Mouse (Mus musculus) embryonic facial prominence, embryonic 12.5 days (tissue): ENCODE data around the gene Sorcs3. TPM values are rescaled to one million over a fixed set of nuclear protein-coding genes. Genes with fewer than 3 reads are reported as not detected.

Source experiments
- ATAC-seq: fragments of 200-750 bp; cut with Nextera tagmentation; 2 replicates; pipeline ENCODE4 v1.8.0; 2017; ENCODE audit not compliant: insufficient number of reproducible peaks, insufficient read depth, low FRiP score, low TSS enrichment
- H3K27ac ChIP-seq: fragments of 300-500 bp; sonication (generic); 2 replicates; pipeline ENCODE4 v1.5.1; 2016; ENCODE audit warnings: mild to moderate bottlenecking
- H3K27me3 ChIP-seq: fragments of 300-500 bp; sonication (generic); 2 replicates; pipeline ENCODE4 v1.6.1; 2016; ENCODE audit warnings: mild to moderate bottlenecking, moderate library complexity
- H3K36me3 ChIP-seq: fragments of 300-500 bp; sonication (generic); 2 replicates; pipeline ENCODE4 v1.6.1; 2016; ENCODE audit warnings: mild to moderate bottlenecking
- H3K4me1 ChIP-seq: fragments of 300-500 bp; sonication (generic); 2 replicates; pipeline ENCODE4 v1.6.1; 2016
- H3K4me2 ChIP-seq: fragments of 300-500 bp; sonication (generic); replicated peaks from 2 replicates; pipeline ENCODE4 v1.6.1; 2016; ENCODE audit warnings: mild to moderate bottlenecking, moderate library complexity
- H3K4me3 ChIP-seq: fragments of 300-500 bp; sonication (generic); 2 replicates; pipeline ENCODE4 v1.5.1; 2016; ENCODE audit warnings: mild to moderate bottlenecking
- H3K9ac ChIP-seq: fragments of 300-500 bp; sonication (generic); 2 replicates; pipeline ENCODE4 v1.6.1; 2016; ENCODE audit warnings: mild to moderate bottlenecking, moderate library complexity
- H3K9me3 ChIP-seq: fragments of 300-500 bp; sonication (generic); 2 replicates; pipeline ENCODE4 v1.6.1; 2016; ENCODE audit warnings: mild to moderate bottlenecking, moderate library complexity
- WGBS: fragments of 180-500 bp; shearing (Covaris S2); methylation state at CpG from one replicate; pipeline ENCODE4 v1.1.7; 2016; 5-methylcytosine and 5-hydroxymethylcytosine counted together
- polyA plus RNA-seq: library from polyadenylated mRNA; unstranded; fragments of >200 nt; fragmentation: Nextera tagmentation; extraction: Ambion mirVana; gene quantifications from 2 replicates; pipeline ENCODE4 v1.2.1, GENCODE M21; 2016

Sorcs3 gene
- polyA plus RNA-seq, 1 experiment from 2014 or later, result 1.9 TPM

DNA sequence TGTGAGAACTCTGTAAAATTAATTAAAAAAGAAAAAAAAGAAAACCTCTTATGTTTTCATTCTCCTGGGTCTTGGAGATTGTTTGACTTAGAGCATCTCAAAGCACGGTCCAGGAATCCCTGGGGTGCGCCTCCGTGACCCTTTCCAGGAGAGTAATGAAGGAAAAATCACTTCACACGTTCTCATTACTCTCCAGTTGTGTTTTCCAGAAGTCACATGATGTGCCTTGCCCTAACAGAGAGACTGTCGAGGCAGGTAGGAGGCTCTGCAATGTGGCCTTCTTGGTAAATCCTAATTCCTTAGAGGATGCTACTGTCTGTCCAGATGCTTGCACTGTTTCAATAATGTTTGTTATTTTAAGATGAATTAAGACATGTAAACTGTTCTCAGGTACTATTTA lies 266.1 kb downstream of the Sorcs3 start:
- H3K9me3 ChIP-seq, result no peaks in the 10 kb centered on the region
- ATAC-seq, result no peak
- H3K4me3 ChIP-seq, result no peak overlapping the region
- 0 out of 2 replicates have a peak, but pooled peaks cover 5% of the 10 kb centered on the region for H3K4me1 ChIP-seq
- no peak overlapping the region for H3K4me2 ChIP-seq
- 37% methylated on average over 5 of the region's 5 CpGs for WGBS
- H3K27me3 ChIP-seq, result no peaks in the 10 kb centered on the region
- no peak overlapping the region for H3K9ac ChIP-seq
- no peak overlapping the region for H3K27ac ChIP-seq
- no peaks in the 10 kb centered on the region for H3K36me3 ChIP-seq

DNA sequence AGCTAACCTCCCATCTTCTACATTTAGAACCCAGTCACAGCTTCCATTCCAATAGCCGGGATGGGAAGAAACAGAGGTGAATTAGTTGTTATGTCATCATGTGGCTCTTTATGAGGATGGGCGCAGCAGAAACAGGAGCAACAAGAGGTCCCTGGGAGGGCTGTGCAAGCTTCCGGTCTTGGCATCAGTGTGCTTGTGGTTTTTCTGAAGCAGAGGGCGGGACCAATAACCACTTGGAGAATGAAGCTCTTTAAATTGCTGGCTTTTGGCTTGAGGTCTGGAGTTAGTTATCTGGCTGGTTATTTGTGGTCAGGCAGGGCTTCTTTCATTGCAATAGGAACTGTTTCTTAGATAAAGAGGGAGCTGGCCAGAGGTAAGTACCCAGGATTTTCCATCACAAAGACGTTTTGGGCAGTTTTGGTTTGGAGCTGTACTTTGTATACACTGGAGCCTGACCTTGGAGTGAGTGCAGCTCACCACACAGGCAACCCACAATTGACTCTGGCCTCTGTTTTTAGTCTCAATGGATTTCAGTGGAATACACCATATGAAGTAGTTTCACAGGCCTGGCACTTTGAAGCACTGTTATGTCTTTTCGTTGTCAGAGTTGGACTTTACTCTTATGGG lies 270.1 kb downstream of the Sorcs3 start:
- 61% methylated on average over 6 of the region's 6 CpGs for WGBS
- H3K4me2 ChIP-seq, result no peak overlapping the region
- no peak for ATAC-seq

DNA sequence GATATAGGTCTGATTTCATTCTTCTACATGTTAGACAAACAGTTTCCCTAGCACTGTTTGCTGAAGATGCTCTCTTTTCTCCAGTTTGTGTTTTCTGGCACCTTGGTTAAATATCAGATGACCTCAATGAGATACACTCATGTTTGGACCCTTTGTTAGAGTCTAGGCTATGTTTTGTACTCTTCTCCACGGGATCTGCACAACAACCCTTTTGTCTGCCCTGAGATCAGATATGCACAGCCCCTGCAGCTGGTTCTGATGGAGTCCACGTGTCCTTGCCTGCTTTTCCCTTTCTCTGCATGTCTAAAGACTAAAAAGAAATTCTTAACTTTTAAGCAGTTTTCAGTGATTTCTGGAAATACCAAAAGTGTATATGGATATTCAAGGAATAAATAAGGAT lies 273.0 kb downstream of the Sorcs3 start:
- WGBS, result 13% methylated on average over 2 of the region's 2 CpGs
- H3K27ac ChIP-seq, result no peak overlapping the region
- no peak for ATAC-seq

More for the DNA sequence above, 270.1 kb downstream of the Sorcs3 start:
- H3K9me3 ChIP-seq, result no peaks in the 10 kb centered on the region
- no peak overlapping the region for H3K9ac ChIP-seq
- H3K36me3 ChIP-seq, result no peaks in the 10 kb centered on the region
- no peak overlapping the region for H3K27ac ChIP-seq
- H3K27me3 ChIP-seq, result no peaks in the 10 kb centered on the region
- no peak overlapping the region for H3K4me3 ChIP-seq
- H3K4me1 ChIP-seq, result 0 out of 2 replicates have a peak, but pooled peaks cover 5% of the 10 kb centered on the region

DNA sequence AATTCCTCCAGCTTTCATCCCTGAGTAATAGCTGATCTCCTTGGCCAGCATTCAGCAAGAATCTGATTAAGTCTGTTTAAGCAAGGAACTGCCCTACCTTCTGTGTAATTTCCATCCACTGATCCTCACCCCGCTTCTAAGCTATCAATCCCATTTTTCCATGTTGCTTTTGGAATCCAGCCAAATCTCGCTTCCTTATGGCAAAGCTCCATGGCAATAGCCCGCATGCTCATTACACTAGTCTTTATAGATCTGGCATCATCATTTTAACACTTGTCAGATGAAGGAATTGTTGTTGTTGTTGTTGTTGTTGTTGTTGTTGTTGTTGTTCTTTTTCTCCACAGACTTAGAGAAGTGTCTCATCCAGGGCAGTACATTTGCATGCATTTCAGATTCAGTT lies 277.1 kb downstream of the Sorcs3 start:
- no peak overlapping the region for H3K9ac ChIP-seq
- ATAC-seq, result no peak
- no peaks in the 10 kb centered on the region for H3K36me3 ChIP-seq
- no peak overlapping the region for H3K4me3 ChIP-seq
- H3K4me1 ChIP-seq, result no peaks in the 10 kb centered on the region
- H3K27me3 ChIP-seq, result no peaks in the 10 kb centered on the region
- H3K4me2 ChIP-seq, result no peak overlapping the region
- H3K27ac ChIP-seq, result no peak overlapping the region
- no peaks in the 10 kb centered on the region for H3K9me3 ChIP-seq
- 58% methylated on average over 3 of the region's 3 CpGs for WGBS

More for the DNA sequence above, 273.0 kb downstream of the Sorcs3 start:
- H3K4me2 ChIP-seq, result no peak overlapping the region
- no peaks in the 10 kb centered on the region for H3K36me3 ChIP-seq
- H3K27me3 ChIP-seq, result no peaks in the 10 kb centered on the region
- no peaks in the 10 kb centered on the region for H3K9me3 ChIP-seq
- no peak overlapping the region for H3K9ac ChIP-seq
- 0 out of 2 replicates have a peak, but pooled peaks cover 5% of the 10 kb centered on the region for H3K4me1 ChIP-seq
- H3K4me3 ChIP-seq, result no peak overlapping the region

DNA sequence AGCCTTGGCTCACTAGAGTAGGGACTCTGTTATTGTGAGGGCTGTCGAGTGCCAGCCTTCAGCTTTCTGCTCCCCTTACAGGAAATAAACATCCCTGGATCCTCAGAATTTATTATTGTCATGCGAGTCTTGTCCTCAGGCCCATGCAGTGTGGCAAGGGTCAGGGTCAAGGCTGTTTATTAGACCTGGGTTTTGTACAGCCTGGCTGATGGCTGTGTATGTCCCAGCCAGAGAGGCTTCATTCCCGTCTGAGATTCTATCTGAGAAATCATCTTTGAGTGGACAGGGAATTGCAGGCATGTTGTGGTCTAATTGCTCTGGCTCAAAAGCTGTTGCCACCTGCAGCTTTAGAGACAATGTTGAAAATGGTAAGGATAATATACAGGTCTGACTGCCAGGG lies 285.3 kb downstream of the Sorcs3 start:
- WGBS, result 62% methylated on average over 3 of the region's 3 CpGs
- no peaks in the 10 kb centered on the region for H3K9me3 ChIP-seq
- ATAC-seq, result no peak

DNA sequence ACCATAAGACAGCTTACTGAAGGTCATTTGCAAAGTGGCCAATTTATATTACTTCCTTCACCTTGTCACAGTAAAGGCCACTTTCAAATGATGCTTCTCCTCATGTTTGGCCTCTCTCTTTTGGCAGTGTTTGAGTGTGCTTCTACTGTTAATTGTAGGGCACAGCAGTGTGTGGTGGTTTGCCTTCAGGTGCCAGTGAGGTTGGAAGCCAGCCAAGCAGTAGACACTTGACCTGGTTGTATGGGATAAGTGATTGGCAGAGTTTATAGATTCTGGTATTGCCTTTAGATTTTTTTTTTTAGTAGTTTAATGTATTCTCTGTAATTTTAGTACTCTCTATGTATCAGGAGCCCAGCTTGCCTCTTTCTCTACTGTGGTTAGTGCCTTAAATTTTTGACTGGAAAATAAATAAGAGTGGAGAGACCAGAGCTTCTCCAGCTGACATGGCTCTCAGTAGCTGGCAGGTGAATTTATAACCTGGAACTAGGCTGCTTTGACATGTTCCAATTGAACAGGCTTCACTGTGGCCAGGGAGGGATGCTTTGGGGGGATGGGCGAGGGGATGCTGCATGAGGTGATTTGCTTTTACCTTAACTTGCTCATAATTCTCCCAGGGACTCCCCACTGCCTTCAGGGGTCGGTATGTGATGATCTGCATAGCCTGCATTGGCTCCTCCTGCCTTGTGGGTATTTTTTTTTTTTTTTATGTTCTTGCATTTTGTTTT lies 298.2 kb downstream of the Sorcs3 start:
- Histone ChIP-seq H3K27me3 (no peaks in the 10 kb centered on the region), H3K4me2 (no peak overlapping the region), H3K9me3 (no peaks in the 10 kb centered on the region), H3K27ac (no peak overlapping the region), H3K4me1 (no peaks in the 10 kb centered on the region), H3K4me3 (no peak overlapping the region), H3K36me3 (no peaks in the 10 kb centered on the region), H3K9ac (no peak overlapping the region)
- no peak for ATAC-seq
- WGBS, result 62% methylated on average over 2 of the region's 2 CpGs

More for the DNA sequence above, 285.3 kb downstream of the Sorcs3 start:
- Histone ChIP-seq H3K4me2 (no peak overlapping the region), H3K27ac (no peak overlapping the region), H3K27me3 (no peaks in the 10 kb centered on the region), H3K9ac (no peak overlapping the region), H3K4me3 (no peak overlapping the region), H3K36me3 (no peaks in the 10 kb centered on the region), H3K4me1 (no peaks in the 10 kb centered on the region)

DNA sequence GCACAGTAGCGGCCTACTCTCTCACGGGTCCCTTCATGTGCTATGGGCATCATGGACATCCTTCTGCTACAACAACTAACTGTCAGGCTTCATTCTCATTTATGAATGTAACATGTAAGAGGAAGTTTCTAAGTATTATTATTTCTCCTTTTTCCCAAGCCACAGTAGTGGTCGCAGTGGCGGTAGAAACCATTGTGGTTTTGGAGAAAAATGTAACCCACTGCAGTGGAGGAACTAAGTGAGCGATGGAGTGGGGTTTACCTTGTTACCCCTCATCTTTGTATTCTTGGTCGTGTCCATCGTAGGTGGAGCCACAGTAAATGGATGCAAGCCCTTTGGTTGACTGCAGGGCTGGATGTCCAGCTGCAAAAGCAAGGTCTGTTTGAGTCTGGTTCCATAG lies 318.0 kb downstream of the Sorcs3 start:
- Histone ChIP-seq H3K9me3 (no peaks in the 10 kb centered on the region), H3K27me3 (no peaks in the 10 kb centered on the region), H3K4me1 (no peaks in the 10 kb centered on the region), H3K36me3 (no peaks in the 10 kb centered on the region), H3K27ac (no peak overlapping the region), H3K9ac (no peak overlapping the region), H3K4me3 (no peak overlapping the region), H3K4me2 (no peak overlapping the region)
- no peak for ATAC-seq
- 89% methylated on average over 7 of the region's 7 CpGs for WGBS

DNA sequence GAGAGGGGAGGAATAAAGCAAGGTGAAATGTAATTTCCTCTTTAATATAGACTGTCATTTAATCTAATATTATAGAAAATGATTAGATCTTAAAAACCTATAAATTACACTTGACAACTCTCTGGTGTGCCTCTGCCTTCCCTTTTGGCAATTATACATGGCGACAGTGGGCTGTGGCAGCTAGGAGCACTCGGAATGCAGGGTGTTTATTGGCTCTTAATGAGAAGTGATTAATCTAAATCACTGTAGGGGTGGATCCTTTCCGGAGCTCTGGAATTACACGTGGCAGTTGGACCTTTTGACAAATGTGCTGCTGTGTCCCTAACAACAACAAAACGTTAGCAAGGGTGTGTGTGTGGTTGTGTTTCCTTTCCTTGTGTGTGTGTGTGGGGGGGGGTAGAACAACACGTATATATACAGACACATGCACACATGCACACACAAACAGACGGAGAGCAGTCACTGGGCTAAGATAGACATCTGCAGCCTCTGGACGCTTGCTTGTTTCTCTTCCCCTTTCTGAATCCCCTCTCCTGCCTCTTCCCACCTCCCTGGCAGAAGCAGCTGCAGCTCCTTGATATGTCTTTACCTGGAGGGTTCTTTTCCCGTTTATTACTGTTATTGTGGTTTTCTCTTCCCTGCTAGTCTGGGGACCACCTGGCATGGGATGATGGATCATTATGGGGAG lies 318.8 kb downstream of the Sorcs3 start:
- no peak for ATAC-seq

DNA sequence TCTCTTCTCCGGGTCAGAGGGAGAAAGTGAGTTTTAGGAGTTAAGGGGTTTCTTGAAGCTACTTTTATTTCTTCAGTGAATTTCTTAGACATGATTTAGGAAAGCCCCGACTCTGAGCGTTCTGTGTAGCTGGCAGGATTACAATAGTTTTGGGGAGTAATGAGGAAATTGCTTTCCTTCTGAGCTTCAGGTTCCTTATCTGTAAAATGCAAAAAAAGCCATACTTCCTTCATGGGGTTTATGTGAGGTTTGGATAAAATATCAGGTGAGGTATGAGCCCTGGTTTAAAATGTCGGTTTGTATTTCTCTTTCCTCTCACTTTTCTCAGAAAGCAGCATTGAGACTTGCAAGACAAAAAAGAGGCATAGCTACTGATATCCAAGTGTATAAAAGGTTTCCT lies 327.8 kb downstream of the Sorcs3 start:
- H3K4me2 ChIP-seq, result no peak overlapping the region
- H3K27ac ChIP-seq, result no peak overlapping the region
- no peaks in the 10 kb centered on the region for H3K9me3 ChIP-seq
- H3K4me1 ChIP-seq, result no peaks in the 10 kb centered on the region
- ATAC-seq, result no peak
- no peak overlapping the region for H3K9ac ChIP-seq
- WGBS, result 87% methylated on average over 4 of the region's 4 CpGs
- no peak overlapping the region for H3K4me3 ChIP-seq
- H3K27me3 ChIP-seq, result no peaks in the 10 kb centered on the region
- no peaks in the 10 kb centered on the region for H3K36me3 ChIP-seq

More for the DNA sequence above, 318.8 kb downstream of the Sorcs3 start:
- Histone ChIP-seq H3K4me2 (no peak overlapping the region), H3K27me3 (no peaks in the 10 kb centered on the region), H3K9ac (no peak overlapping the region), H3K36me3 (no peaks in the 10 kb centered on the region), H3K27ac (no peak overlapping the region), H3K9me3 (no peaks in the 10 kb centered on the region), H3K4me1 (no peaks in the 10 kb centered on the region), H3K4me3 (no peak overlapping the region)
- WGBS, result 59% methylated on average over 9 of the region's 9 CpGs

DNA sequence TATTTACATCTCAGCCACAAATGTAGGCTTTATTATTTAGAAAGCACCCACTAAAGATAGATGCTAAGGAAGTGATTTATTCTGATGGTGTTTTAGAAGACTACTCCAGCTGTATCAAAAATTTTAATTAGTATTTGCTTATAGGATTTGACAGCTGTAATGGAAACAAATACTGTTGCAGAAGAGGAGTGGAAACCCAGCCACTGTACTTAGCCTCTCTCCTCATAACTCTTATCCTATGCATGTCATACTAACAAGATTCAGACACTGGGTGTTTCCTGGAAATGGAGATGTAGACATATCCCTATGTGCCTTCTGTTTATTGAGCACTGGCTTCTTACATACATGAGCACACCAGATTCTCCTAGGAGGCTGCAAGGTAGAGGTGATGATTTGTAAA lies 338.5 kb downstream of the Sorcs3 start:
- H3K9me3 ChIP-seq, result no peaks in the 10 kb centered on the region
- no peaks in the 10 kb centered on the region for H3K36me3 ChIP-seq
- H3K4me3 ChIP-seq, result no peak overlapping the region
- no peak overlapping the region for H3K27ac ChIP-seq
- H3K27me3 ChIP-seq, result no peaks in the 10 kb centered on the region
- H3K4me1 ChIP-seq, result no peaks in the 10 kb centered on the region
- H3K4me2 ChIP-seq, result no peak overlapping the region
- no peak for ATAC-seq
- no peak overlapping the region for H3K9ac ChIP-seq

DNA sequence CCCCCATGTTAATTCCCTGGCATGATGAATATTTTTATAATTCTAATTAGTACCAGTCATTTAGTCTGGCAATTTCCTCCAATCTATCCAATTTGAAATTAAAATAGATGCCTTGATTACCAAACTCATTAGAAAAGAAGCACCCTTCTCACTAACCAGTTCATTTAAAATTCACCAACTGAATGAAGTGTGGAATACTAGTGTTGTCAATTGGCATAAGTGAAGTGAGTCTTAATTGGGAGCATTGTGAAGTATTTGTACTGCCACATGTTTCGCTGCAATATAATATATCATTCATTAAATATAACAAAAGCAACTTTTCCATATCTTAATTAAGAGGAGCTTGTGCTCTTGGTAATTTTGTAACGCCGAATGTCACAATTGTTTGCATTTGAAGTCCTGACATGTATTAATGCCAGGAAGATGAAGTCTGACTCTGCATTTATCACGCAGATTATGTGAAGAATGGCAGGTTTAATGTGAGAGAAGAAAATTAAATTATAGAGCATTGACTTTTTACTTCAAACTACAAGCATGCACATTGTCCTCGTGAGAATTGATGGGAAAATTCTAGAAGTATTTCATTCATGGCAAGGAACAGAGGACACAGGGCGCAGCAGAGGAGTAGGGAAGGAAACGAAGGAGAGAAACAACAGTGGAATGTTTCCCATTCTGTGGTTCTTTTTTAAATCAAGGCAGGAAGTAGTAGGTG lies 339.8 kb downstream of the Sorcs3 start:
- H3K27ac ChIP-seq, result no peak overlapping the region
- no peak overlapping the region for H3K4me2 ChIP-seq
- no peaks in the 10 kb centered on the region for H3K4me1 ChIP-seq
- H3K27me3 ChIP-seq, result no peaks in the 10 kb centered on the region
- no peak overlapping the region for H3K4me3 ChIP-seq
- H3K36me3 ChIP-seq, result no peaks in the 10 kb centered on the region
- no peak for ATAC-seq
- 86% methylated on average over 7 of the region's 7 CpGs for WGBS
- H3K9me3 ChIP-seq, result no peaks in the 10 kb centered on the region
- H3K9ac ChIP-seq, result no peak overlapping the region
